Mouse (Mus musculus) heart, adult 2 months (tissue): ENCODE results near the gene Mllt3. TPM values are rescaled to one million over a fixed set of nuclear protein-coding genes. Genes with fewer than 3 reads are reported as not detected.

Experiments
- DNase-seq, 2 experiments: peaks; one replicate each; pipeline ENCODE4 v3.0.0; 2021
- H3K27ac ChIP-seq: fragments of 200-600 bp; 2 replicates; pipeline ENCODE4 v1.8.1; 2022
- H3K27me3 ChIP-seq: fragments of 200-500 bp; 2 replicates; pipeline ENCODE4 v1.6.1; 2012; ENCODE audit warnings: mild to moderate bottlenecking, low read length, inconsistent platforms, mixed read lengths; ENCODE audit not compliant: control insufficient read depth, insufficient read depth
- H3K36me3 ChIP-seq: fragments of 200-500 bp; 2 replicates; pipeline ENCODE4 v1.6.1; 2012; ENCODE audit warnings: low read length, inconsistent platforms; ENCODE audit not compliant: control insufficient read depth, insufficient read depth
- H3K4me1 ChIP-seq: fragments of 200-500 bp; 2 replicates; pipeline ENCODE4 v1.6.1; 2011; ENCODE audit warnings: low read length; ENCODE audit not compliant: control insufficient read depth, insufficient read depth
- H3K4me3 ChIP-seq: fragments of 200-600 bp; 2 replicates; pipeline ENCODE4 v1.8.1; 2022
- H3K79me2 ChIP-seq: fragments of 200-500 bp; replicated peaks from 2 replicates; pipeline ENCODE4 v1.6.1; 2012; ENCODE audit warnings: mild to moderate bottlenecking, inconsistent platforms, low read length, moderate library complexity, mixed read lengths; ENCODE audit not compliant: control insufficient read depth, insufficient read depth
- H3K9ac ChIP-seq: fragments of 200-500 bp; 2 replicates; pipeline ENCODE4 v1.6.1; 2012; ENCODE audit warnings: low read depth, mild to moderate bottlenecking, control low read depth, inconsistent platforms, low read length, mixed read lengths
- CTCF ChIP-seq: fragments of 200-600 bp; IDR thresholded peaks from 2 replicates; pipeline ENCODE4 v1.8.1; 2022; ENCODE audit warnings: antibody characterized with exemption, mild to moderate bottlenecking, moderate library complexity
- EP300 ChIP-seq: fragments of 200-500 bp; IDR thresholded peaks from 2 replicates; pipeline ENCODE4 v1.6.1; 2011; ENCODE audit warnings: low read depth, low read length, control low read depth; ENCODE audit not compliant: insufficient read depth
- POLR2A ChIP-seq: fragments of 200-500 bp; IDR thresholded peaks from 2 replicates; pipeline ENCODE4 v1.6.1; 2011; ENCODE audit warnings: mild to moderate bottlenecking, low read depth, low read length, control low read depth; ENCODE audit not compliant: insufficient read depth
- WGBS: fragments of 180-500 bp; shearing (Covaris S2); methylation state at CpG from one replicate; pipeline ENCODE4 v1.1.7; 2018; 5-methylcytosine and 5-hydroxymethylcytosine counted together
- intact Hi-C: fragments of 180-260 bp; cut with DNase I; formaldehyde crosslinking; loops from one replicate; pipeline ENCODE4 v1.15.1; 2025
- polyA plus RNA-seq: library from polyadenylated mRNA; depleted of rRNA; stranded (reverse); fragments of >200 nt; gene quantifications from 2 replicates; pipeline ENCODE4 v1.2.3, GENCODE M21; 2012
- total RNA-seq, 2 experiments: library from RNA; stranded (reverse); gene quantifications; 2 replicates each; pipeline ENCODE4 v1.2.3; 2021

Gene Mllt3
- total and polyA plus RNA-seq, 3 experiments: 3.8 to 15.2 (median 11.0) TPM

GRCm38 (mm10) chr4:87767711-87768561, 265.2 kb downstream of the Mllt3 start:
- Histone ChIP-seq H3K4me1 (no peaks in the 10 kb centered on the region), H3K27ac (no peak overlapping the region), H3K27me3 (no peaks in the 10 kb centered on the region), H3K9ac (no peak overlapping the region), H3K4me3 (no peak overlapping the region), H3K36me3 (no peaks in the 10 kb centered on the region), H3K79me2 (no peaks in the 10 kb centered on the region)
- WGBS: 64% methylated on average over 11 of the region's 11 CpGs
- DNase-seq: no peak
- intact Hi-C loops: no loop called here
- TF ChIP-seq CTCF (no peak), EP300 (no peak), POLR2A (no peak)

- intact Hi-C loops: no loop called here
- 26% methylated on average over 3 of the region's 3 CpGs for WGBS
These were observed 267.4 kb downstream of the Mllt3 start for GRCm38 (mm10) chr4:87765729-87766128.

GRCm38 (mm10) chr4:87761075-87761474, 272.1 kb downstream of the Mllt3 start:
- no peaks in the 10 kb centered on the region for H3K4me1 ChIP-seq
- no peak overlapping the region for H3K27ac ChIP-seq
- H3K79me2 ChIP-seq: no peaks in the 10 kb centered on the region
- no peak for TF ChIP-seq CTCF
- no peak for TF ChIP-seq EP300
- no peak for TF ChIP-seq POLR2A
- H3K27me3 ChIP-seq: no peaks in the 10 kb centered on the region
- DNase-seq: no peak
- H3K4me3 ChIP-seq: no peak overlapping the region
- intact Hi-C loops: no loop called here
- H3K9ac ChIP-seq: no peak overlapping the region
- no peaks in the 10 kb centered on the region for H3K36me3 ChIP-seq
- WGBS: 81% methylated on average over 2 of the region's 2 CpGs

More at GRCm38 (mm10) chr4:87765729-87766128, 267.4 kb downstream of the Mllt3 start:
- DNase-seq: no peak
- H3K27ac ChIP-seq: no peak overlapping the region
- no peaks in the 10 kb centered on the region for H3K4me1 ChIP-seq
- H3K27me3 ChIP-seq: no peaks in the 10 kb centered on the region
- H3K79me2 ChIP-seq: no peaks in the 10 kb centered on the region
- H3K9ac ChIP-seq: no peak overlapping the region
- no peak overlapping the region for H3K4me3 ChIP-seq
- no peak for TF ChIP-seq POLR2A
- no peak for TF ChIP-seq EP300
- no peak for TF ChIP-seq CTCF
- H3K36me3 ChIP-seq: no peaks in the 10 kb centered on the region

- no peaks in the 10 kb centered on the region for H3K36me3 ChIP-seq
- no peaks in the 10 kb centered on the region for H3K4me1 ChIP-seq
- H3K27me3 ChIP-seq: no peaks in the 10 kb centered on the region
- 62% methylated on average over 1 of the region's 1 CpGs for WGBS
- no peak for DNase-seq
- no peaks in the 10 kb centered on the region for H3K79me2 ChIP-seq
- H3K27ac ChIP-seq: no peak overlapping the region
- no peak overlapping the region for H3K9ac ChIP-seq
- no peak for TF ChIP-seq CTCF
- no peak for TF ChIP-seq EP300
- TF ChIP-seq POLR2A: no peak
- H3K4me3 ChIP-seq: no peak overlapping the region
- intact Hi-C loops: no loop called here
These were observed 272.9 kb downstream of the Mllt3 start for GRCm38 (mm10) chr4:87760297-87760696.

GRCm38 (mm10) chr4:87759625-87760024, 273.5 kb downstream of the Mllt3 start:
- intact Hi-C loops: no loop called here
- Histone ChIP-seq H3K4me1 (no peaks in the 10 kb centered on the region), H3K79me2 (no peaks in the 10 kb centered on the region), H3K9ac (no peak overlapping the region), H3K4me3 (no peak overlapping the region), H3K36me3 (no peaks in the 10 kb centered on the region), H3K27me3 (no peaks in the 10 kb centered on the region), H3K27ac (no peak overlapping the region)
- 78% methylated on average over 2 of the region's 2 CpGs for WGBS
- no peak for DNase-seq
- TF ChIP-seq POLR2A (no peak), CTCF (no peak), EP300 (no peak)

- DNase-seq: no peak
- Histone ChIP-seq H3K4me1 (no peaks in the 10 kb centered on the region), H3K4me3 (no peak overlapping the region), H3K9ac (no peak overlapping the region), H3K27me3 (no peaks in the 10 kb centered on the region), H3K79me2 (no peaks in the 10 kb centered on the region), H3K27ac (no peak overlapping the region), H3K36me3 (no peaks in the 10 kb centered on the region)
- 86% methylated on average over 6 of the region's 6 CpGs for WGBS
- TF ChIP-seq POLR2A (no peak), EP300 (no peak), CTCF (no peak)
- intact Hi-C loops: no loop called here
These were observed 274.1 kb downstream of the Mllt3 start for GRCm38 (mm10) chr4:87759110-87759509.
